Mouse (Mus musculus) CH12.LX (cell line): ENCODE results near the gene Snrpd2.

Experiments used
- BHLHE40 ChIP-seq: IDR thresholded peaks from 2 replicates; pipeline ENCODE4 v1.6.1; 2011; ENCODE audit warnings: mild to moderate bottlenecking, low read depth, low read length, improper control_type of control experiment
- CTCF ChIP-seq, 2 experiments: IDR thresholded peaks in 1 of 2; conservative IDR thresholded peaks in 1 of 2; 2 replicates each; pipeline ENCODE4 v1.5.1; 2011 to 2012; ENCODE audit warnings: low read depth in 2 of 2, low read length in 2 of 2, improper control_type of control experiment in 1 of 2, inconsistent platforms in 1 of 2, mild to moderate bottlenecking in 1 of 2, moderate library complexity in 1 of 2
- EP300 ChIP-seq: IDR thresholded peaks from 2 replicates; pipeline ENCODE4 v1.6.1; 2011; ENCODE audit warnings: low read length, improper control_type of control experiment
- MAFK ChIP-seq: IDR thresholded peaks from 2 replicates; pipeline ENCODE4 v1.6.1; 2011; ENCODE audit warnings: low read length, improper control_type of control experiment; ENCODE audit not compliant: insufficient replicate concordance
- MXI1 ChIP-seq: IDR thresholded peaks from 2 replicates; pipeline ENCODE4 v1.6.1; 2011; ENCODE audit warnings: mild to moderate bottlenecking, low read depth, low read length, improper control_type of control experiment
- MYC ChIP-seq: IDR thresholded peaks from 2 replicates; pipeline ENCODE4 v1.6.1; 2011; ENCODE audit warnings: low read depth, mild to moderate bottlenecking, improper control_type of control experiment, low read length
- POLR2A ChIP-seq: IDR thresholded peaks from 2 replicates; pipeline ENCODE4 v1.6.1; 2011; ENCODE audit warnings: low read depth, mild to moderate bottlenecking, improper control_type of control experiment, low read length
- POLR2AphosphoS2 ChIP-seq: IDR thresholded peaks from 2 replicates; pipeline ENCODE4 v1.6.1; 2011; ENCODE audit warnings: low read depth, low read length, improper control_type of control experiment

DNA sequence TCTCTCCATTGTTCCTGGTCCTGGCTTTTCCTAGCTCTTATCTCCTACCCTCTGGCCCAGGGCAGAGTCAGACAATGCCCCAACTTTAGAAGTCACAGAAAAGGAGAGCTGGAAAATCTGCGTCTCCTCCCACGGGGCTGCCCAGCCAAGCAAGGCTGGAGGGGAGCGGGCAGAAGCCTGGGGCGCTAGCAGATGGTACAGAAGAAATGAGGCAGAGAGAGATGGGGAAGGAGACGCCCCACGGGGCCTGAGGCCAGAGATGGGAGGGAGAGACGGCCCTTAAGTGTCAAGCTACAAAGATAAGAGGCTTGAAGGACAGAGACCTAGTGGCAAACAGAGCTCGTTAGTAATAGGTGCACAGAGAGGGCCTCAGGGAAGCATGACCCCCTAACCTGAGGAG, 22.3 kb downstream of the Snrpd2 start:
- TF ChIP-seq CTCF (conservative IDR thresholded peaks at IDR 0.05 in 1 of 2, IDR thresholded peaks at IDR 0.05 in 1 of 2; ENCODE audit: low read depth in 2 of 2, low read length in 2 of 2) (no peak), POLR2A (no peak), MXI1 (no peak), POLR2AphosphoS2 (no peak), MYC (no peak), MAFK (no peak), BHLHE40 (no peak), EP300 (no peak)
